Mouse (Mus musculus) limb, embryonic 15.5 days (tissue): ENCODE results near the gene 4930404H24Rik. TPM values are rescaled to one million over a fixed set of nuclear protein-coding genes. Genes with fewer than 3 reads are reported as not detected.

Experiments
- ATAC-seq: fragments of 200-750 bp; cut with Nextera tagmentation; 2 replicates; pipeline ENCODE4 v1.8.0; 2017; ENCODE audit warnings: low read depth, moderate TSS enrichment; ENCODE audit not compliant: insufficient number of reproducible peaks, low FRiP score, low TSS enrichment
- H3K27ac ChIP-seq: fragments of 300-500 bp; sonication (generic); 2 replicates; pipeline ENCODE4 v1.5.1; 2015; ENCODE audit warnings: moderate library complexity, mild to moderate bottlenecking, inconsistent platforms
- H3K27me3 ChIP-seq: fragments of 300-500 bp; sonication (generic); 2 replicates; pipeline ENCODE4 v1.6.1; 2015; ENCODE audit warnings: inconsistent platforms
- H3K36me3 ChIP-seq: fragments of 300-500 bp; sonication (generic); 2 replicates; pipeline ENCODE4 v1.6.1; 2015; ENCODE audit warnings: inconsistent platforms
- H3K4me1 ChIP-seq: fragments of 300-500 bp; sonication (generic); 2 replicates; pipeline ENCODE4 v1.6.1; 2015; ENCODE audit warnings: inconsistent platforms
- H3K4me2 ChIP-seq: fragments of 300-500 bp; sonication (generic); 2 replicates; pipeline ENCODE4 v1.6.1; 2015; ENCODE audit warnings: mild to moderate bottlenecking, inconsistent platforms
- H3K4me3 ChIP-seq: fragments of 300-500 bp; sonication (generic); 2 replicates; pipeline ENCODE4 v1.5.1; 2015; ENCODE audit warnings: mild to moderate bottlenecking, inconsistent platforms
- H3K9ac ChIP-seq: fragments of 300-500 bp; sonication (generic); 2 replicates; pipeline ENCODE4 v1.6.1; 2015; ENCODE audit warnings: inconsistent platforms
- H3K9me3 ChIP-seq: fragments of 300-500 bp; sonication (generic); 2 replicates; pipeline ENCODE4 v1.6.1; 2016; ENCODE audit warnings: inconsistent platforms
- WGBS: fragments of 180-500 bp; shearing (Covaris S2); methylation state at CpG from one replicate; pipeline ENCODE4 v1.1.7; 2015; 5-methylcytosine and 5-hydroxymethylcytosine counted together
- polyA plus RNA-seq: library from polyadenylated mRNA; unstranded; fragments of >200 nt; fragmentation: Nextera tagmentation; extraction: Ambion mirVana; gene quantifications from 2 replicates; pipeline ENCODE4 v1.2.1, GENCODE M21; 2015

4930404H24Rik gene
- polyA plus RNA-seq, result not detected in 2 replicates

GRCm38 (mm10) chr2:153492573-153493392 is at the start of gene 4930404H24Rik:
4930404H24Rik (plus strand) TSS chr2:153492790.
- H3K4me3 ChIP-seq, result peak within 1 kb of the TSS; percentile 57
- WGBS, result 1% methylated on average over 63 of the region's 83 CpGs
- H3K9me3 ChIP-seq, result no peaks in the 10 kb centered on the region
- peak within 1 kb of the TSS; percentile 96 for H3K4me2 ChIP-seq
- peaks cover 20% of the 10 kb centered on the region for H3K27me3 ChIP-seq
- no peak; the same call in 1 of the 2 replicates for ATAC-seq
- H3K9ac ChIP-seq, result peak within 1 kb of the TSS; percentile 50
- H3K36me3 ChIP-seq, result no peaks in the 10 kb centered on the region
- H3K4me1 ChIP-seq, result peaks cover 46% of the 10 kb centered on the region
- H3K27ac ChIP-seq, result no peak within 1 kb of the TSS

- Histone ChIP-seq H3K9ac (peak overlapping the region; percentile 69), H3K4me2 (peak overlapping the region; percentile 99), H3K27me3 (no peaks in the 10 kb centered on the region), H3K27ac (peak overlapping the region; percentile 90), H3K4me1 (peaks cover 53% of the 10 kb centered on the region), H3K9me3 (no peaks in the 10 kb centered on the region), H3K4me3 (peak overlapping the region; percentile 94), H3K36me3 (no peaks in the 10 kb centered on the region)
- peak; percentile 28 for ATAC-seq
- WGBS, result under 1% methylated on average over 59 of the region's 59 CpGs
Observed at GRCm38 (mm10) chr2:153443434-153444240, 49.0 kb upstream of the 4930404H24Rik start.

- Histone ChIP-seq H3K27ac (peak overlapping the region; percentile 90), H3K4me2 (peak overlapping the region; percentile 99), H3K4me1 (peaks cover 53% of the 10 kb centered on the region), H3K9ac (peak overlapping the region; percentile 69), H3K4me3 (peak overlapping the region; percentile 94), H3K9me3 (no peaks in the 10 kb centered on the region), H3K36me3 (no peaks in the 10 kb centered on the region), H3K27me3 (no peaks in the 10 kb centered on the region)
- peak; percentile 71 for ATAC-seq
- under 1% methylated on average over 30 of the region's 64 CpGs for WGBS
Observed at GRCm38 (mm10) chr2:153444254-153445136, 48.1 kb upstream of the 4930404H24Rik start.

- H3K9ac ChIP-seq, result peak overlapping the region; percentile 54
- no peaks in the 10 kb centered on the region for H3K9me3 ChIP-seq
- peak overlapping the region; percentile 90 for H3K27ac ChIP-seq
- H3K4me3 ChIP-seq, result peak overlapping the region; percentile 94
- H3K4me2 ChIP-seq, result peak overlapping the region; percentile 99
- no peaks in the 10 kb centered on the region for H3K36me3 ChIP-seq
- H3K4me1 ChIP-seq, result peaks cover 48% of the 10 kb centered on the region
- ATAC-seq, result peak; percentile 15
- no peaks in the 10 kb centered on the region for H3K27me3 ChIP-seq
- under 1% methylated on average over 57 of the region's 59 CpGs for WGBS
Observed at GRCm38 (mm10) chr2:153445137-153446016, 47.2 kb upstream of the 4930404H24Rik start.

- Histone ChIP-seq H3K9me3 (no peaks in the 10 kb centered on the region), H3K4me2 (peak overlapping the region; percentile 99), H3K4me1 (peaks cover 42% of the 10 kb centered on the region), H3K27ac (peak overlapping the region; percentile 90), H3K4me3 (peak overlapping the region; percentile 94), H3K27me3 (no peaks in the 10 kb centered on the region), H3K9ac (peak overlapping the region; percentile 54; the same call in 1 of the 2 replicates), H3K36me3 (no peaks in the 10 kb centered on the region)
- under 1% methylated on average over 8 of the region's 8 CpGs for WGBS
- ATAC-seq, result no peak
Observed at GRCm38 (mm10) chr2:153446017-153446408, 46.6 kb upstream of the 4930404H24Rik start.

- no peak for ATAC-seq
- WGBS, result 15% methylated on average over 4 of the region's 4 CpGs
- H3K27ac ChIP-seq, result no peak overlapping the region
- no peaks in the 10 kb centered on the region for H3K36me3 ChIP-seq
- no peak overlapping the region for H3K4me2 ChIP-seq
- H3K27me3 ChIP-seq, result no peaks in the 10 kb centered on the region
- H3K4me3 ChIP-seq, result no peak overlapping the region
- H3K9me3 ChIP-seq, result no peaks in the 10 kb centered on the region
- peaks cover 37% of the 10 kb centered on the region for H3K4me1 ChIP-seq
- no peak overlapping the region for H3K9ac ChIP-seq
Observed at GRCm38 (mm10) chr2:153446476-153446875, 46.1 kb upstream of the 4930404H24Rik start.

- WGBS, result 82% methylated on average over 3 of the region's 3 CpGs
- H3K36me3 ChIP-seq, result no peaks in the 10 kb centered on the region
- no peak overlapping the region for H3K4me2 ChIP-seq
- H3K27me3 ChIP-seq, result no peaks in the 10 kb centered on the region
- H3K4me1 ChIP-seq, result peaks cover 25% of the 10 kb centered on the region
- ATAC-seq, result no peak
- no peak overlapping the region for H3K4me3 ChIP-seq
- H3K9ac ChIP-seq, result no peak overlapping the region
- no peak overlapping the region for H3K27ac ChIP-seq
- no peaks in the 10 kb centered on the region for H3K9me3 ChIP-seq
Observed at GRCm38 (mm10) chr2:153447719-153448118, 44.9 kb upstream of the 4930404H24Rik start.

- Histone ChIP-seq H3K27ac (no peak overlapping the region), H3K27me3 (no peaks in the 10 kb centered on the region), H3K36me3 (no peaks in the 10 kb centered on the region), H3K4me3 (no peak overlapping the region), H3K4me2 (no peak overlapping the region), H3K9ac (no peak overlapping the region), H3K4me1 (peaks cover 17% of the 10 kb centered on the region), H3K9me3 (no peaks in the 10 kb centered on the region)
- 81% methylated on average over 6 of the region's 6 CpGs for WGBS
- no peak for ATAC-seq
Observed at GRCm38 (mm10) chr2:153448519-153448918, 44.1 kb upstream of the 4930404H24Rik start.

- Histone ChIP-seq H3K9ac (no peak overlapping the region), H3K27me3 (no peaks in the 10 kb centered on the region), H3K4me3 (no peak overlapping the region), H3K9me3 (no peaks in the 10 kb centered on the region), H3K36me3 (no peaks in the 10 kb centered on the region), H3K4me2 (no peak overlapping the region), H3K27ac (no peak overlapping the region), H3K4me1 (peaks cover 12% of the 10 kb centered on the region; the same call in 1 of the 2 replicates)
- ATAC-seq, result no peak
- 70% methylated on average over 12 of the region's 12 CpGs for WGBS
Observed at GRCm38 (mm10) chr2:153453961-153454759, 38.4 kb upstream of the 4930404H24Rik start.
